Mouse (Mus musculus) cortical plate, adult 2 months (tissue): ENCODE measurements around the gene Shank2.

Experiments used
- CTCF ChIP-seq: fragments of 200-500 bp; IDR thresholded peaks from 2 replicates; pipeline ENCODE4 v1.5.1; 2011; ENCODE audit warnings: mild to moderate bottlenecking, control low read depth, low read length; ENCODE audit not compliant: insufficient read depth; ENCODE audit errors: extremely low read depth
- POLR2A ChIP-seq: fragments of 200-500 bp; IDR thresholded peaks from 2 replicates; pipeline ENCODE4 v1.6.1; 2011; ENCODE audit warnings: mild to moderate bottlenecking, low read length, control low read depth; ENCODE audit not compliant: insufficient read depth; ENCODE audit errors: extremely low read depth

DNA sequence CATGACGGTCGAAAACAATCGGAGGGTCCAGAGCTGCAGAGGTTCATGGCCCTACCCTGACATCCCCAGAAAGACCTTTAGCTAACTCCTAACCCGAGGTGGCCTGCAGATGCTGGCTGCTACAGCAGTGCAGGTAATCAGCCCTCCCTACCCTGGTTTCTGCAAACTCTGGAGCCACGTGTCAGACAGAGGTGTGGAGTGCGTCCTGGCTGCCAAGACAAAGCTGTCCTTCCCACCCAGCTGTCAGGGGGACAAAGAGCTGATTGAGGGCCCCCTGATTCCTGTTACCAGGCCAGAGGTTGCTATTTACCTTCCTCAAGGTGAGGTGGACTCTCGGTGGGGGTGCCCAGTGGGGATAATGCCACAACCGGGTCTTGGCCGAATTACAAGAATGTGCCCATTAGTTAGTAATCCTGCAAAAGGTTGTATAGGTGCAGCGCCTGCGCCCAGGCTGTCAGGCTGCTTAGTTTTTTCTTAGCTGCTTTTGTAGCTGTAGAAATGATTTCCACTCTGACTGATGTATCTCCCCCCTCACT lies 43.6 kb upstream of the Shank2 start:
- TF ChIP-seq CTCF (no peak), POLR2A (no peak)
